Mouse (Mus musculus): Measurements from ENCODE around the gene Armc5.

Armc5 gene

GRCm38 (mm10) chr7:128246496-128247391 is 9.6 kb downstream of the Armc5 start, which contains the start of gene Tgfb1i1:
Gene Tgfb1i1 (plus strand): TSS chr7:128246812.
- no peak for DNase-seq (ENCODE audit: low spot score)

DNA sequence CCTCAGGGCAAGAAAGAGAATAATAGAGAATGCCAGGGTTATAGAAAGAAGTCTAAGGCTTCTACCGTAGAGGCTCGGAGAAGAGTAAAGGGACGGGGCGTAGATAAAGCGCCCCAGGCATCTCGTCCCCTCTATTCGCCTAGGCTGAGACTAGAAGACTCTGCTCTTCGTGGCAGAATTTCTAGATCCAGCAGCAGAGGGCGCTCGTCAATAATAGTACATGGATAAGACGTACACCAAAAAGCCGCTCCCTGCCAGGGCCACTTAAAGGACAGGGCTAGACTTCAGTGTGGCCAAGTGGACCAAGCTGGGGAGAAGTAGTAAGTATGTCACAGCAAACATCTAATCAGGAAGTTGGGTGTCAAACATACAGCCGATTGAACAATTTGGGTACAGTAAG is 10.3 kb downstream of the Armc5 start:
- DNase-seq (ENCODE audit: low spot score): peak; percentile 87

- no peak for DNase-seq (ENCODE audit: low spot score)
Measured at GRCm38 (mm10) chr7:128248081-128249042, 11.2 kb downstream of the Armc5 start.

GRCm38 (mm10) chr7:128249998-128250397 is 12.9 kb downstream of the Armc5 start:
- no peak for DNase-seq (ENCODE audit: low spot score)

DNA sequence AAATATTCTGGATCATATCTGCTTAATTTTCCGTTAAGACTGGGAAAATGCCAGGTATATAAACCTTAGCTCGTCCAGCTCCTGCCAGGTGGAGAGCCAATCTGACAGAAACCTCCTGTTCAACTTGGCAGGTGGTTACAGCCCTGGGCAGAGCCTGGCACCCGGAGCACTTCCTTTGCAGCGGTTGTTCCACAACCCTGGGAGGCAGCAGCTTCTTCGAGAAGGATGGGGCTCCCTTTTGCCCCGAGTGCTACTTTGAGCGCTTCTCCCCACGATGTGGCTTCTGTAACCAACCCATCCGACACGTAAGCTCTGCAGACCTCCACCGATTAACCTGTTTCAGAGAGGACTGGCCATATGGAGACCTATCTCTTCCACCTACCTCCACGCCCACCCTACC is 14.8 kb downstream of the Armc5 start:
- DNase-seq (ENCODE audit: low spot score): no peak

DNA sequence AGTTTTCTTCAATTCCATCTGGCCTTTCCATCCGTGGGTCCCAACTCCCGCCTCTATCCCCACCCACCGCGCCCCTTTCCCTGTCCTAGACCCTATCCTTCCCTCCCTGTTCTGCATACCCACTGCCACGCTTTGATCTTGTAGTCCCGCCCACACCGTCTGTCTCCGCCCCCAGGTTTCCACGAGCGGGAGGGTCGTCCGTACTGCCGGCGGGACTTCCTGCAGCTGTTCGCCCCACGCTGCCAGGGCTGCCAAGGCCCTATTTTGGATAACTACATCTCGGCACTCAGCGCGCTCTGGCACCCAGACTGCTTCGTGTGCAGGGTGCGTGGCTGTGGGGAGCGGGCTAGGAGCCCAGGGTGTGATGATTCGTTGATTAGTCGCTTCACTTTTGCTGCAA is 15.5 kb downstream of the Armc5 start:
- DNase-seq (ENCODE audit: low spot score): peak; percentile 58

DNA sequence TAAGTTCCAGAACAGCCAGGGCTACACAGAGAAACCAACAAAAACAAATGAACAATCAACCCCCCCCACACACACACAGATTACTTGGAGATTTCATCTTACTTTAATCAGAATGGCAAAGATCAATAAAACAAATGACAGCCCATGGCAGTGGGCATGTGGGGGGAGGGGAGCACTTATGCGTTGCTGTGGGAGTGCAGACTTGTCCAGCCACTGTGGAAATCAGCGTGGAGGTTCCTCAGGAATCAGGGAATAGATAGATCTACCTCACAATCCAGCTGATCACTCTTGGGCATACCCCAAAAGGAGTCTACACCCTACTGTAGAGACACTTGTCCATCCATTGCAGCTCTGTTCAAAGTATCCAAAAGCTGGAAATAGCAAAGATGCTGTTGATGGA is 17.8 kb downstream of the Armc5 start:
- DNase-seq (ENCODE audit: low spot score): no peak

- no peak for DNase-seq (ENCODE audit: low spot score)
Measured at GRCm38 (mm10) chr7:128255757-128256156, 18.6 kb downstream of the Armc5 start.

DNA sequence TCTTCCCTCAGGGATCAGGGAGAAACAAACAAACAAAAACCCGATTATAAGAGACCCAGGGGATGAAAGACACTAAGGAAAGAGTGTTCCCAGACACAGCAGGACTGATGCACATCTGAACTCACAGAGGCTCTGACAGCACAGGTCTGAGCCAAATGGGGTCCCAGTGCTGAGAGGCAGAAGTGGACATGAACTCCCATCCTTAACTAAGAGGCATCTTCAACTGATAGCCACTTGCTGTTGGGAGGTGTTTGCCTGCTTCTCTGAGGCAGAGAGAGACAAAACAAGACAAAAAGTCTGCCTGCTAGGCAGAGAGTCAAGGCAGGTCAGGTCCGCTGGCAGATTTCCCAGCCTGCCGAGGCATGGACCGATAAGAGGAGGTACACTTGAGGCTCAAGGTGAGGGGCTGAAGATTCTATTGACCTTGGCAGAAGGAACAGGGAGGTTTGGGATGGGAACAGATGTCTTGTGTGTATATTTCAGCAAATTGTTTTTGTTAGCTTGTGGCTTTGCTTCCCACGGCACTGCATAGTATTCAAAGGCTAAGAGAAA is 19.7 kb downstream of the Armc5 start:
- no peak for DNase-seq (ENCODE audit: low spot score)

GRCm38 (mm10) chr7:128265411-128265810 is 28.3 kb downstream of the Armc5 start, which contains the start of gene Slc5a2:
Gene Slc5a2 (plus strand): TSS chr7:128265657.
- no peak for DNase-seq (ENCODE audit: low spot score)

GRCm38 (mm10) chr7:128266056-128266455 is 28.9 kb downstream of the Armc5 start:
- no peak for DNase-seq (ENCODE audit: low spot score)

- DNase-seq (ENCODE audit: low spot score): no peak
Measured at GRCm38 (mm10) chr7:128267391-128267790, 30.2 kb downstream of the Armc5 start.

- DNase-seq (ENCODE audit: low spot score): no peak
Measured at GRCm38 (mm10) chr7:128267813-128268212, 30.7 kb downstream of the Armc5 start.

- no peak for DNase-seq (ENCODE audit: low spot score)
Measured at GRCm38 (mm10) chr7:128270431-128270850, 33.3 kb downstream of the Armc5 start.

DNA sequence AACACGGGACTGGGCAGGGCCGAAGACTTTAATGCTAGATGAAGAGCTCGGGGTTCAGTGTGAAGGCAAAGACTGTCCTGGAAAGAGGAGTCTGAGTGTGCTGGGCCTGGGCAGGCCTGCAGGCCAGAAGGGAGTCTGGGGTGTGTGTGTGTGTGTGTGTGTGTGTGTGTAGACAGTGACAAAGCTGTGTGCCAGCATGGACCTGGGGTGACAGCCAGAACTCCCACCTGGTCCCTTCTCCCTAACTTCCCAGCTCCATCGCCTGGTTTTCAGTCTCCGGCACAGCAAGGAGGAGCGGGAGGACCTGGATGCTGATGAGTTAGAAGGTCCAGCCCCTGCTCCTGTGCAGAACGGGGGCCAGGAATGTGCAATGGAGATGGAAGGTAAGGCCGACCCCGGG is 34.4 kb downstream of the Armc5 start:
- DNase-seq (ENCODE audit: low spot score): no peak

GRCm38 (mm10) chr7:128276051-128276450 is 38.9 kb downstream of the Armc5 start:
- DNase-seq (ENCODE audit: low spot score): no peak

GRCm38 (mm10) chr7:128279750-128280149 is 42.6 kb downstream of the Armc5 start:
- no peak for DNase-seq (ENCODE audit: low spot score)

DNA sequence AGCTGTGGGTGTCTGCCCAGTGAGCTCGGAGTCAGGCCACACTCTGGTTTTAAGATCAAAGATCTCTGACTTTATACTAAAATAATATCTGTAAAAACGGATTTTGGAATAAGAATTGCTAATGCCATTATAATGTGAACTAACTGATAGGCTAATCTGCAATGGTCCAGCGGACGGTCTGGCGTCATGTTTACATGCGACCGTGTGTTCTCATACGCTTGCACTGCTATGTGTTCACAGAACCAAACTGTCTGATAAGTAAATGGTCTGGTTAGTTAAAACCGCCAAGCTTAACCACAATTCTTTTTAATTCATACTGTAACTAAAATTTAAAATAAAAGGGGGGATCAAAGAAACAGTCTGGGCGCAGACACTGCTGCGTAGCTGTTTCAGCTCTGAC is 44.6 kb downstream of the Armc5 start:
- DNase-seq (ENCODE audit: low spot score): no peak

DNA sequence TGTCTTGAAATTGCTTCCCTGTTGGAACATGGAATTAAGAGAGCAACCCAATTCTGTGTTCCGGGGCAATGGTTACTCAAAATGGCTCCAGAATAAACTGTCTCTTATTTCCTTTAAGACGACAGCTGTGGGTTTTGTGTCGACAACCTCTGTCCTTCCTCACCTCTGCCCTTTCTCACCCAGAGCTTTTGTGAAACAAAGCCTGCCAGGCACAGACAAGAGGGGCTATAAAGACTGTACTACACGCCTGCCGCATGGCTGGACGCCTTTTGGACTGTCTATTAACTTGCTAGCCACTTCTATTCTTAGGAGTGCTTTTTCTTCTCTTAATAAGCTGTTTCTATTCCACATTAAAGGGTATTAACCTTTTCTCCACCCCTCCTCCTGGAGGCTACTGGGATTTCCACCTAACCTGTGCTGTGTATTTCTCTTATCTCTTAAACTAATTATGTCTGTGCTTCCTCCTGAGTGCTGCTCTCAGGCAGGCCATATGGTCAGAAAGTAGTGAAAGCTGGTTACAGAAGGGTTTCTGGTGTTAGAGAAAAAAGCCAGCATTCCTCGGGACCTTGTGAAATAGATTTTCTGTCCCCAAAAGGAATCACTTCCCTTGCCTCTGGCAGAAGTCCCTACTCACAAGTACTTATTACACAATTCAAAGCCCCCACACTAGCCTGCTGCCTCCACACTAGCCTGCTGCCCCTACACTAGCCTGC is 45.5 kb downstream of the Armc5 start:
- no peak for DNase-seq (ENCODE audit: low spot score)

DNA sequence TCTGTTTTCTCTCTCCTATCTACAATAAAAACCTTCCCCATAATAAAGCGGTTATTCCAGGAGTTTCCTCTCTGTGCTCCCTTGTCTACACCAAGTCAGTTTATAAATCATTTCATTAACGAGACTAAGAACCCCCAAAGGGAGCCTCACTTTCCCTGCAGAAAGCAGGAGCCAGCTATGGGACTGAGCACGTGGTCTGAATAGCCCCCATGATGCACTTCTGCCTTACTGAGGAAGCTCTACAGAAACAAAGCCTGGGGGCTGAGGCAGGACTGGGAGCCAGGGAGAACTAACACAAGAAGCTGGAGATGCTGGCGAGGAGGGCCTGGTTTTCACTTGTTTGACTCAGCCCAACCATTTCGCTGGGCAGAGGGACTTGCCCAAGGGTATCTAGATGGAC is 46.9 kb downstream of the Armc5 start:
- no peak for DNase-seq (ENCODE audit: low spot score)

- DNase-seq (ENCODE audit: low spot score): no peak
Measured at GRCm38 (mm10) chr7:128285060-128285459, 47.9 kb downstream of the Armc5 start.
